Mouse (Mus musculus): ENCODE measurements around the gene Galnt2.
A peak's percentile ranks its signal among the peaks of the same experiment; 100 is the strongest.

Galnt2 gene

DNA sequence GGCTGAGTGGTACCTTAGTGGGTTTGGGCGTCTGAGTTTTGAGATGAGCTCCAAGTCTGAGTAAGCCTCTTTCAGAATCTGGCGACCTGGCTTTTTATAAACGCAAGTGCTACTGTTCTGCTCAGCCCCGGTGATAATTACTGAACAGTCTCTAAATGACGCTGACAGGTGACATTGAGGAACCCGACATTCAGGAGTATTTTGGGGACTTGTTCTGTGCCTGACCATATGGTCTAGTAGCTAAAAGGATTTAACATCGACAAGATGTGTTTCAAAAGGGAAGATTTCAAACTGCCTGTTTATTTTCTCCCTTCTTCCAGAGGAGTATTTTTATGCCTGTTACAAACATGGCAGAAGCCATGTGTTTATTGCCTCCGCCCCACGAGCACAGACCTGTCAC is 61.8 kb downstream of the Galnt2 start:
- DNase-seq (ENCODE audit: low spot score), result no peak

DNA sequence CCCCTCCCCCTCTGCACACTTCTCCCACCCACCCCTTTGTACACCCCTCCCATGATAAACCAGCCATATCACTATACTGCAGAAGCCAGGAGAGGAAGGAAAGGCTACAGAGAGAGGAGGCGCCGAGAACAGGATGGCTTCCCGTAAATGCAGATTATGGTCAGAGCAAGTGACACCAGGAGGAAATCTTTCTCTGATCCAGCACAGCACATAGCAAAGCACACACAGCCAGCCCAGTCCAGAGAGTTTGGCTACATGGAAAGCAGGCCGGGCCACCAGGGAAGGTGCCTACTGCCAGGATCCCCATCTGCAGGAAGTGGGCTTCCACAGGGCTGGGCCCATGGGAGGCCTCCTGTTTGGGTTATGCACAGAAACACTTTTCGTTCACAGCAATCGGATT is 63.2 kb downstream of the Galnt2 start:
- DNase-seq (ENCODE audit: low spot score), result no peak

- DNase-seq (ENCODE audit: low spot score), result no peak
Measured at GRCm38 (mm10) chr8:124294900-124295299, 63.7 kb downstream of the Galnt2 start.

DNA sequence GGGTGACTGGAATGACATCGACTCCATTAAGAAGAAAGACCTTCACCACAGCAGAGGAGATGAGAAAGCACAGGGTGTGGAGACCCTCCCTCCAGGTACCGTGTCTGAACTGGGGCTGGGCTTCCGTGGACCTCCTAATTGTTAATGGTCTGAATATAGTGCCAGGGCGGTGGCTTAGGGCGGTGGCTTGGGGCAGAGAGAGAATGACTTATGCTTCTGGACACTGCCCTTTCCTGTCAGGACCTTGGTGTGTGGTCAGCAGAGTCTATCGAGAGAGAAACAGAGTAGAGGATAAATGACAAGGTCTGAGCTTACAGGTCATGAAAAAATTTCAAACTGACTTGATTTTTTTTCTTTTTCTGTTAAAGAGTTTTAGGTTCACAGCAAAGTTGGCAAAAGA is 64.2 kb downstream of the Galnt2 start:
- DNase-seq (ENCODE audit: low spot score), result no peak

- no peak for DNase-seq (ENCODE audit: low spot score)
Measured at GRCm38 (mm10) chr8:124301512-124301911, 70.3 kb downstream of the Galnt2 start.

DNA sequence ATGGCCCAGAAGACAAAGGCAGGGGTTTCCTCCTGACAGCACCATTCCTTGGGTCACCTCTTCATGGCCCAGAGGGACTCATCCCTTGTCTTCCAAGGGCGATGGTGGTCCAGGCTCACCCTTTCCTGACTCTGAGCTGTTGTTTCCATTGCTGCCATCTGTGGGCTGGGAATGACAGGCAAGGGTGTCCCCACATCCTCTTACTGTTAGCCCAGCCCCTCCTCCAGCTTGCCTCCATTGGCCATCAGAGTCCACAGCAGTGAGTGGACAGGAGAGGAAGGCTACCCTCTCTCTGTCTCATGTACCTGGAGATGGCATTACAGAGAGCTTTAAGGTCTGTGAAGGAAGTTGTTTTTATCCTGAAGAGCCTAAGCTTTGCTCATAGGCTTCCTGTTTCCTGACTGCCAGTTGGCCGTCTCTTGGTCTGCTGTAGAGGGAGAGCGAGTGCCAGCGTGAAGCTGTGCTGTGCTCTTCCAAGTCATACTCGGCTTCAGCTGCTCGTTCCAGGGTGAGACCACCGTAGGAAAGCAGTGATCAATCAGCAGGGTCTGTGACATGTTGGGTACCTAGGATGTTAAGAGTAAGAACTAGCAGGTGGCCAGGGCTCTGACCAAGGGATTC is 70.9 kb downstream of the Galnt2 start:
- DNase-seq (ENCODE audit: low spot score), result no peak

DNA sequence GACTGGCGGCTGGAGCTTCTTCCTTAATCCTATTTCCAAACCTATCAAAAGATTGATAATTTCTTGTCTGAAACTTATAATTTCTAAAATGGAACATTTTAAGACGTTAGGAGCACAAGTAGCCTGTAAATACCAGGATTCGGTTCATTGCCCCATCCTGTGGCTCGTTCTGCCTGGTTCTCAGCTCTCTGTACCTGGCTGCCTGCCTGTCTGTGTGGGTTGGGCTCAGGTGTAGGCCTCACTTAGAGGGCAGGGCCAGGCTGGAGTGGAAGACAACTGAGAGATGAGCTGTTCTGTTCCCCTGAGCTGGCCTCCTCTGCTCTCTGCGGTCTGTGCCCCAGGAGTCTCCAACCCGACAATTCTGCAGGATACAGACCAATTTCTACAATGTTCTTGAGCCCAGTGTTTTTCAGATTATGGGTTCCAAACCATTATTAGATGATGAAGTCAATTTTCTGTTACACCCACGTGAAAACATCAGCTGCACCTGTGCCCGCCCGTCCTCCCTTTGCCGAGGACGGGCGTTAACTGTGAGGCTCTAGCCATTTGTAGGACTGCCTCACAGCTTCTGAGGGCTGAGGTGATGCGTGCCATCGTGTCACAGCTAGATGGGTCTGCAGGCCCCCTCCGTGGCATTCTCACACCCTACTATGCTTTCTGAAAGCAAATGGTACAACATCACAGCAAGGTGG is 72.2 kb downstream of the Galnt2 start:
- no peak for DNase-seq (ENCODE audit: low spot score)

DNA sequence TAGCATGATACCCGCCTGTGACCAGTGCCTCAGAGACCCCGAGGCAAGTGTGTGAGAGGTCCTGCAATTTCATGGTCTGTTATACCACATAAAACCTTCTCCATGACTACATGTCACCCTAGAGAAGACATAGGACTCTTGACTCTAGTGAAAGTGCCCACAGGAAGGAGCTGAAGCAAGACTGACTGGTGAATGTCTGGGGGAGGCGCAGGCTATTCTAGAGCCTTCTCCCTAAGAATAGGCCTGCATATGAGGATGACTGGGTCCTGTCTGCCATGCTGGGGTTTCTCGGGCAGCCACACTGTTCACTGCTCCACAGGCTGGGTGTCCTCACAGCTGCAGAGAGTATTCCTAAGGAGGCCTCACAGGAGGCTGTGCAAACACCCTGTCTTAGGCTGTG is 73.0 kb downstream of the Galnt2 start:
- no peak for DNase-seq (ENCODE audit: low spot score)

GRCm38 (mm10) chr8:124306574-124306973 is 75.4 kb downstream of the Galnt2 start:
- no peak for DNase-seq (ENCODE audit: low spot score)

GRCm38 (mm10) chr8:124307700-124308099 is 76.5 kb downstream of the Galnt2 start:
- DNase-seq (ENCODE audit: low spot score), result no peak

GRCm38 (mm10) chr8:124310509-124310908 is 79.3 kb downstream of the Galnt2 start:
- DNase-seq (ENCODE audit: low spot score), result no peak

GRCm38 (mm10) chr8:124311111-124311510 is 79.9 kb downstream of the Galnt2 start:
- no peak for DNase-seq (ENCODE audit: low spot score)

GRCm38 (mm10) chr8:124311723-124312122 is 80.5 kb downstream of the Galnt2 start:
- no peak for DNase-seq (ENCODE audit: low spot score)

DNA sequence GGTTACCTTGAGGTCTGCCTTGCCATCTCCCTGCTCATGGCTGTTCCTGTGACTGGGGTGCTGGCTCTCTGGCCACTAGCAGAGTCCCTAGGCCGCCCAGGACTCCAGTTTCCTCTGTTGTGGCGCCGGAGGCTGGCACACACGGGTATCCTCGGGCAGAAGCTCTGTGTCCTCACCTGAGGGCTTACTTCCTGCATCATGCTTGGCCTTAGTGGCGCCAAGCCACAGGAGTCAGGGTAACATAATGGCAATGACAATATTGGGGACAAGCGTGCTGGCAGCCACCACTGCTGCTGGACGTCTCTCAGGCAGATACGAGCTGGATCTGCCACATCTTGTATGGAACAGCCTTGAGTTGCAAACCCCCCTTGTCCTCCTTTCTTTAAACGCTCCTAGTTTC is 81.0 kb downstream of the Galnt2 start:
- no peak for DNase-seq (ENCODE audit: low spot score)

DNA sequence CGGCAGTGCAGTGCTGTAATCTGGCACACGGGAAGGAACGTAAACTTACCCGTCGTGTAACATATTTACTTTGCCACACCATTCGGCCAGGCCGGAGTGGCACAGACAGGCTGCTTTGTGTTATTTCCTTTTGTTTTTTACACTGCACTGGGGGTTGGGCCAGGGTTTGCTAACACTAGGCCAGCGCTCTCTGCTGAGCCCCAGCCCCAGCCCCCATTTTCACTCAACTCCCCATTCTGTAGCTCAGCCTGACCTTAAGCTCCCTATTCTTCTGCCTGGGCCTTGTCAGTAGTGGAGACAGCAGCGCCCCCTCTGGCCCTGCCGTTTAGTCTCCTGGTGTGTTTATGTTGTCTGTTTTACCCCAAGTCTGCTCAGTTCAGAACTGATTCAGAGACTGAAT is 83.6 kb downstream of the Galnt2 start:
- DNase-seq (ENCODE audit: low spot score), result peak; percentile 61

DNA sequence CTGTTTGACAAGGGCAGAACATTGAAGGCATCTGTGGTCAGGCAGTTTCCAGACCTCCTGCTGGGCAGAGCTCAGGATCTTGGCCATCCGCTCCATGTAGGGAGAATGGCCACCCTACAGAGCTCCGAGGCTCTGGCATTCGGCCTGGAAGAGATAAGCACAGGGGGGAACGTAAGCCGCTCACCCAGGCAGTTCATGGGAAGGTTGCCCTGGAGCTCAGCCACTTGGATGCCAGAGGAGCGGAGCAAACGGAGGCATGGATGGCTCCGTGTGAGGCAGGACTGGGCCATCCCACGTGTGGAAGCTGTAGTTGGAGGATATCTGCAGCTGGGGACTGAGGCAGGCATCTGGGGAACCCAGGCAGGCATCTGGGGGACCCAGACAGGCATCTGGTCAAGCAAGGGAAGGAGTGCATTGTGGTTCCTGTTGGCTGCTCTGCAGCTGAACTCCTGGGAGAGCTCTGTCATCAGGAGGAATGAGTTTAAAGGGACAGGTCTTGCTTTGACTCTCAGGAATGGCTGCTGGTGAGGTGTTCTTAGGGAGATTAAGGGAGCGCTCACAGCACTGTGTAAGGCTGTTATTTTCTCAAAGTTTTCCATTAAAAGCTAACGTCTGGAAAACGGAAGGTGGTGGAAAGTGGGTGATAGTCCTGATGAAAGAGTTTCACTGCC is 85.4 kb downstream of the Galnt2 start:
- DNase-seq (ENCODE audit: low spot score), result no peak

GRCm38 (mm10) chr8:124317191-124317682 is 86.0 kb downstream of the Galnt2 start:
- peak; percentile 39 for DNase-seq (ENCODE audit: low spot score)

DNA sequence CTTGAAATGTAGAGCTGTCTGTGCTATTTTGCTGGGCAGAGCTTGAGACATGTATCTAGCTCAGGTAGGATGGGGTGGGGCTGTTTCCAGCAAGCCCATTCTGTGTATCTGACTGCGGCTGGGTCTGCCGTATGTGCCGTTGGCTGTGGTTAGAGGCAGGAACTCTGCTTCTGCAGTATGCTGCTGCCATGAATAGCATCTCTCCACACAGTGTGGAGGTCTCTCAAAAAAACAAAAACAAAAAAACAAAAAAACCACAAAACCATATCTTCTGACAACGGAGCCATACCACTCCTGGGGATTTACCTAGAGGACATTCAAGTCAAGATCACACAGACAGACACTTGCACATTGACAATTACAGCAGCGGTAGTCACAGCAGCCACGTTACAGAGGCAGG is 86.6 kb downstream of the Galnt2 start:
- DNase-seq (ENCODE audit: low spot score), result peak; percentile 88

- DNase-seq (ENCODE audit: low spot score), result no peak
Measured at GRCm38 (mm10) chr8:124318612-124319315, 87.6 kb downstream of the Galnt2 start.

DNA sequence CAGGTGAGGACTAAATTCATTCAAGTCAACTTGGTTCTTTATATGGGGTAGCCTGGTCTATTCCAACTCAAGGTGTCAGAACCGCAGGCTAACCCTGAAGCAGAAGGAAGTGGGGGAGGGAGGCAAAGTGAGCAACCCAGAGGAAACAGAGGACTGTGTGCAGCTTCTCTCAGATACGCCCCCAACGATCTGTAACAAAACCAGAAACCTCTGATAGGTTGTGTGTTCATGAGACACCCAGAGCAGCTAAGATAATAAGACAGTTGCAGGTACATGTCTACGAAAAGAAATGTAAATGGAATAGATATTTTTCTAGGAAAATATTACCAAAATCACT is 88.1 kb downstream of the Galnt2 start:
- DNase-seq (ENCODE audit: low spot score), result peak; percentile 52

DNA sequence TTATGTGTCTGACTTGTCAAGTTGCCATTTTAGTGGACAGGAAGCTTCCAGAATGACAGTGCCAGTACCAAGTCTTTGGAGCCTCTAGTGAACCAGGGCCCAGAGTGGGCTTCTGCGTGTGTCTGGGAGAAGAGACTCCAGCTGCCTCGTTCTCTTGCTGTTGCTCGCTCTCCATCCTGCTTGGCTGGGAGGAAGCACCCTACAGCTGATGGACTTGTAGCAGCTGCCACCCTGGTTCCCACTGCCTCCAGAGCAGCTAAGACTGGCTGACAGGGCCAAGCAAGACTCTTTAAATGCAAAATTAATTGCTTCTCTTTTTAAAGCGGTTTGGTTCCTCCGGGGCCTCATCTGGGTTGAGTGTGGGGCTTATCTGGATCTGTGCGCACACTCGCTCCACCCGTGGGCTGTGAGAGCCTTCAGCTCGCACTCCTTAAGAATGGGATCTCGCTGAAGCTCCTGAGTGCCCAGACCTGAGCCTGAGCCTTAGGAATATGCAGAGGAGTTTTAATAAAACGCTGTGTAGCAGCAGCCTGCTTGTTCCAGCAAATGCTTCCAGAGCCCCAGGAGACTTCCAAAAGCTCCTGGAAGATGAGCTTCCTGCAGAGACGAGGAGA is 90.1 kb downstream of the Galnt2 start:
- DNase-seq (ENCODE audit: low spot score), result no peak

DNA sequence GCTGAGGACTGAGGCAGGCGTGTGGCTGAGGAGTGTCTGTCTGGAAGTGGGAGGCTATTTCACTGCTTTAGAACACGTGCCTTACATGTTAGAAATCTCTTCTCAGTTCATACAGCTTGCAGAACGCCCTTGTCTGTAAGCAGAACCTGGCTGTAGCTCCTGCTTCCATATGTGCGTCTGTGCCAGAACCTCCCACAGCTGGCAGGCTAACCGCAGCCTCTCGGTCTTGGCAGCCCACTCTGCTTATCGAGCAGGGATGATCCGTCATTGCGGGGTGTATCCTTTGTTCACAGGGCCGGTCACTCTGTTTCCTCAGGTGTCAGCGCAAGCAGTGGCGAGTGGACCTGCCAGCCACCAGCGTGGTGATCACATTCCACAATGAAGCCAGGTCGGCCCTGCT is 92.2 kb downstream of the Galnt2 start:
- no peak for DNase-seq (ENCODE audit: low spot score)
